Mouse (Mus musculus): Measurements from ENCODE around the gene Nhs.

GRCm38 (mm10) chrX:162206350-162206884 is 46.9 kb upstream of the Nhs start:
- TF ChIP-seq CTCF (IDR thresholded peaks at IDR 0.05; ENCODE audit: extremely low read depth, insufficient read length, insufficient replicate concordance, low read depth, low read length): no peak
- TF ChIP-seq POLR2A (IDR thresholded peaks at IDR 0.05; ENCODE audit: low read depth, low read length): no peak
